Mouse (Mus musculus) E14TG2a.4 (cell line): ENCODE data around the gene Ulk3.
A peak's percentile ranks its signal among the peaks of the same experiment; 100 is the strongest.

Source experiments
- H3K27me3 ChIP-seq: 2 replicates; pipeline ENCODE4 v1.6.1; 2014; ENCODE audit warnings: low read length, control low read depth; ENCODE audit not compliant: insufficient read depth
- H3K36me3 ChIP-seq: 2 replicates; pipeline ENCODE4 v1.6.1; 2014; ENCODE audit warnings: low read length, control low read depth; ENCODE audit not compliant: insufficient read depth
- H3K4me1 ChIP-seq: replicated peaks from 2 replicates; pipeline ENCODE4 v1.6.1; 2014; ENCODE audit warnings: low read depth, low read length, control low read depth
- H3K4me3 ChIP-seq: replicated peaks from 2 replicates; pipeline ENCODE4 v1.5.1; 2014; ENCODE audit warnings: mild to moderate bottlenecking, low read length
- H3K9me3 ChIP-seq: 2 replicates; pipeline ENCODE4 v1.6.1; 2014; ENCODE audit warnings: low read length, control low read depth
- CTCF ChIP-seq: conservative IDR thresholded peaks from 2 replicates; pipeline ENCODE4 v1.5.1; 2014; ENCODE audit warnings: low read length
- NANOG ChIP-seq: IDR thresholded peaks from 2 replicates; pipeline ENCODE4 v1.6.1; 2014; ENCODE audit warnings: borderline replicate concordance, low read length, mixed read lengths
- POU5F1 ChIP-seq: IDR thresholded peaks from 2 replicates; pipeline ENCODE4 v1.6.1; 2014; ENCODE audit warnings: low read length, borderline replicate concordance

Ulk3 gene

DNA sequence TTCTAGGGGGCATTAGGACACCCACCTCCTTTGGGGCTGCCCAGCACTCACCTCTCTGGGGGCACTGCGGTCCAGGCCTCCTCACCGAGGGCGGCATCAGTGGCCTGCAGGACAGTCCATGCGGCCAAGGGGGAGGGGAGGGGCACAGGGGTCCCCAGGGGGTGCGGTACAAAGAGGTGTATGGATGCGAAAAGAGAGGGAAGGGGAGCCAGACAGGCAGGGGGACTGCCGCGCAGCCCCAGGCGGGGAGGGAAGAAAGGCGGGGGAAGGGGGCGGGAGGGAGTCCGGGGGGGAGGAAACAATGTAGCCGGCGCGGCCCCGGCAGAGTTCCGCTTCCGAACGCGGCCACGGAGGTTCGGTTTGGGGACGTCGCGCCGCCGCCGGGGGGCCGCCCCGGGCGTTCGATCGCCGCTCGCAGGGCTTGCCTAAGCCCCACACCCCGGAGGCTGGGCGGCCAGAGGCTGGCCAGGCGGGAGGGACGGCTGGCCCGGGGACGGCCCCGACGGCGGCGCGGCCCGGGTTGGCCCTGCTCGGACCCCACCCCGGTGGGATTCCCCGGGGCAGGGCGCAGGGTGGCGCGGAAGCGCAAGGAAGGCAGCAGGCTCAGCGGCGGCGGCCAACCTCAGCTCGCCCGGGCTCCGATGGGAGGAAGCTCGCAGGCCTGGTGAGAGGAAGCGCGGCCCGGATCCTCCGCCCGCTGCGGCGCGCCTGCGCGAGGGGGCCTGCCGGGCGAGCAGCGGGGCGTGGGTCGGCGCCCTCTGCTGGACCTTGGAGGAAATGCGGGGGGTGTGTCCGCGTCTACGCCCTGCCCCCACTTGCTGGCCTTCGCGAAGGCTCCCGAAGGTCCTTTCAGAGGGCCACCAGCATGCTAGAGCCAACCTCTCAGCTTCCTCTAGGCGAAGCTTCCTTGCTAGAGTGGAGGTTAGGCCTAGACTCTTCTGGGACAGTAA, 56.0 kb downstream of the Ulk3 start:
- Histone ChIP-seq H3K27me3 (peaks cover 28% of the 10 kb centered on the region), H3K9me3 (no peaks in the 10 kb centered on the region), H3K4me1 (peaks cover 64% of the 10 kb centered on the region), H3K4me3 (peak overlapping the region; percentile 95), H3K36me3 (peaks cover 10% of the 10 kb centered on the region; the same call in 1 of the 2 replicates)
- peak; percentile 47 for TF ChIP-seq CTCF
- TF ChIP-seq NANOG = no peak
- TF ChIP-seq POU5F1 = no peak
